Mouse (Mus musculus): ENCODE measurements around the gene Ppfibp2.

DNA sequence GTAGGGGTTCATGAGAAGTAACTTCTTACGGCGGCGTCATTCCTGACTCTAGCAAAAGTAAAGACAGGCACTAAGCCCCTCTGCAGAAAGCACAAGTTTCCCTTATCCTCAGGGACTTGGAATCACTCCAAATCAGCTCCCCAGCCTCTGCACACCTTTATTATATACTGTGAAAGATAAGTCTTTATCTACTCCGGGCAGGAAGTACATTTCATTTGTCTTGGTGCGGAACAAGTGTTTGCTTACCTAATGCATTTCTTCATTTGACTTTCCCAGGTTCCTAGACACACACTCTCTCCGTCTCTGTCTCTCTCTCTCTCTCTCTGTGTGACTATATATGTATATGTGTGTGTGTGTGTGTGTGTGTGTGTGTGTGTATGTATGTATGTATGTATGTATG, 68.6 kb downstream of the Ppfibp2 start:
- no peak for TF ChIP-seq MAX (IDR thresholded peaks at IDR 0.05)
- no peak for TF ChIP-seq CTCF (IDR thresholded peaks at IDR 0.05; ENCODE audit: control insufficient read depth, insufficient read depth, insufficient read length)
- no peak for TF ChIP-seq CEBPB (IDR thresholded peaks at IDR 0.05; ENCODE audit: low read depth)
- TF ChIP-seq FOSL1 (IDR thresholded peaks at IDR 0.05; ENCODE audit: insufficient read depth, low read length, poor library complexity, severe bottlenecking) = no peak
- TF ChIP-seq USF1 (IDR thresholded peaks at IDR 0.05; ENCODE audit: low read depth) = no peak
